Mouse (Mus musculus) midbrain, embryonic 15.5 days (tissue): Measurements from ENCODE around the gene Bscl2. TPM values are rescaled to one million over a fixed set of nuclear protein-coding genes. Genes with fewer than 3 reads are reported as not detected.
"Not testable (repeated sequence)": the region's sequence is repeated elsewhere in the genome, so short reads cannot be mapped to it uniquely, and the experiment has no call there.

ENCODE experiments used
- ATAC-seq: fragments of 200-750 bp; cut with Nextera tagmentation; replicated peaks from 2 replicates; pipeline ENCODE4 v1.8.0; 2017; ENCODE audit warnings: moderate TSS enrichment
- H3K27ac ChIP-seq: fragments of 300-500 bp; sonication (generic); 2 replicates; pipeline ENCODE4 v1.5.1; 2015; ENCODE audit warnings: mild to moderate bottlenecking, inconsistent platforms
- H3K27me3 ChIP-seq: fragments of 300-500 bp; sonication (generic); replicated peaks from 2 replicates; pipeline ENCODE4 v1.6.1; 2015; ENCODE audit warnings: inconsistent platforms
- H3K36me3 ChIP-seq: fragments of 300-500 bp; sonication (generic); replicated peaks from 2 replicates; pipeline ENCODE4 v1.6.1; 2015; ENCODE audit warnings: inconsistent platforms
- H3K4me1 ChIP-seq: fragments of 300-500 bp; sonication (generic); 2 replicates; pipeline ENCODE4 v1.6.1; 2015; ENCODE audit warnings: inconsistent platforms
- H3K4me2 ChIP-seq: fragments of 300-500 bp; sonication (generic); 2 replicates; pipeline ENCODE4 v1.6.1; 2015; ENCODE audit warnings: inconsistent platforms, mild to moderate bottlenecking, moderate library complexity
- H3K4me3 ChIP-seq: fragments of 300-500 bp; sonication (generic); 2 replicates; pipeline ENCODE4 v1.5.1; 2015; ENCODE audit warnings: mild to moderate bottlenecking, inconsistent platforms
- H3K9ac ChIP-seq: fragments of 300-500 bp; sonication (generic); 2 replicates; pipeline ENCODE4 v1.6.1; 2015; ENCODE audit warnings: mild to moderate bottlenecking, inconsistent platforms
- H3K9me3 ChIP-seq: fragments of 300-500 bp; sonication (generic); 2 replicates; pipeline ENCODE4 v1.6.1; 2016; ENCODE audit warnings: inconsistent platforms
- WGBS: fragments of 180-500 bp; shearing (Covaris S2); methylation state at CpG from one replicate; pipeline ENCODE4 v1.1.7; 2015; ENCODE audit warnings: mixed read lengths; 5-methylcytosine and 5-hydroxymethylcytosine counted together
- polyA plus RNA-seq: library from polyadenylated mRNA; unstranded; fragments of >200 nt; fragmentation: Nextera tagmentation; extraction: Ambion mirVana; gene quantifications from 2 replicates; pipeline ENCODE4 v1.2.1, GENCODE M21; 2015

The Bscl2 gene
- polyA plus RNA-seq, 1 experiment from 2014 or later: 100 TPM

GRCm38 (mm10) chr19:8836327-8836726 lies 940 bp upstream of the Bscl2 start:
- ATAC-seq, H3K27me3 ChIP-seq, H3K9me3 ChIP-seq, H3K4me3 ChIP-seq, H3K9ac ChIP-seq: not testable (repeated sequence)
- Histone ChIP-seq H3K36me3 (peaks cover 29% of the 10 kb centered on the region), H3K4me1 (peaks cover 21% of the 10 kb centered on the region), H3K4me2 (peak overlapping the region; percentile 60), H3K27ac (peak overlapping the region; percentile 98; the same call in 1 of the 2 replicates)
- 97% methylated on average over 10 of the region's 10 CpGs for WGBS

GRCm38 (mm10) chr19:8838041-8838730 lies 919 bp downstream of the Bscl2 start:
- H3K4me3 ChIP-seq: peak overlapping the region; percentile 66
- 8% methylated on average over 15 of the region's 15 CpGs for WGBS
- H3K4me2 ChIP-seq: peak overlapping the region; percentile 60
- no peaks in the 10 kb centered on the region for H3K9me3 ChIP-seq
- H3K9ac ChIP-seq: peak overlapping the region; percentile 89
- H3K27ac ChIP-seq: peak overlapping the region; percentile 98
- no peaks in the 10 kb centered on the region for H3K27me3 ChIP-seq
- H3K36me3 ChIP-seq: peaks cover 12% of the 10 kb centered on the region
- 0 out of 2 replicates have a peak, but pooled peaks have one; percentile 11 for ATAC-seq
- H3K4me1 ChIP-seq: peaks cover 28% of the 10 kb centered on the region

GRCm38 (mm10) chr19:8839103-8839907 lies 2.0 kb downstream of the Bscl2 start, which contains the start of gene Gng3:
Gene Gng3 (minus strand): TSS chr19:8839194.
- 26% methylated on average over 11 of the region's 11 CpGs for WGBS
- Histone ChIP-seq H3K4me3 (peak within 1 kb of the TSS; percentile 66), H3K4me1 (peaks cover 28% of the 10 kb centered on the region), H3K4me2 (peak within 1 kb of the TSS; percentile 60), H3K36me3 (peaks cover 4% of the 10 kb centered on the region), H3K9ac (peak within 1 kb of the TSS; percentile 89), H3K27me3 (no peaks in the 10 kb centered on the region), H3K9me3 (no peaks in the 10 kb centered on the region), H3K27ac (peak within 1 kb of the TSS; percentile 98)
- ATAC-seq: peak; percentile 94

DNA sequence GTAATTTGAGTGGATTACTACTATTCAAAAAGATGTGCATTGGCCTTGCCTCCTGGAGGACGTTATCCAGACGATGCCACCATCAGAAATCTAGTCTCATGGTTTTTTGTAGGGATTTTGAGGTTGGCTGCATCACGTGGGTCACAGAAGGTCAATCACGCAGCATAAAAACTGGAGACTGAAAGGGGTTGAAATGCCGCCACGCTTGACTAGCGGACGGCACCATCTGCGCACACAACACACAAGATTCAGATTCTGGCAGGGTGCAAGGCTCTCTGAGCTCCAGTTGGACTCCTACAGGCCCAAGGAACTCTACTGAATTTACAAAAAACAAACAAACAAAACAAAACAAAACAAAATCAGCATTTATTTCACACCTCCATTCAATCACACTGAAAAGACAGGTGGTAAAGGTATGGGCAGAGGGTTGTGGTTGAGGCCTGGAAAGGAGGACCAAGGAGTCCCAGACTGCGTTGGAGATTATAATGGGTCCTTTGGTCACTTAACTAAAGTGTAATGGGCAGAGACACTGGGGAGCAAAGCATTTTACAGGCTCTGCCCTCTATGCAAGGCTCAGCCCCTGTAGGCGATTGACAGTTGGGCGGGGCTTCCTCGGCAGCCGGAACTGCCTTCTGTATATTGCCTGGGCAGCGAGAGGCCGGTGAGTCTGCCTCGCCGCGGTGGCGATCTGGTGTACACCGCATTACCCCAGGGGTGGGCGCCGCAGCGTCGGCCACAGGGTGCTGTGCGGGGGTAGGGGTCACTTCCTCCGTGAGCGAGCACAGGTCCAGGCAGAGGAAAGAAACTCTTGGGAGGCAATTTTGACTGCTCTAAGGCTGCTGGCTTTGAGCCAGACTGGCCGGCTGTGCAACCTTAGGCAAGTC lies 2.9 kb downstream of the Bscl2 start:
- peak overlapping the region; percentile 66 for H3K4me3 ChIP-seq
- peak overlapping the region; percentile 98 for H3K27ac ChIP-seq
- H3K36me3 ChIP-seq: no peaks in the 10 kb centered on the region; the same call in 1 of the 2 replicates
- H3K9me3 ChIP-seq: no peaks in the 10 kb centered on the region
- H3K27me3 ChIP-seq: no peaks in the 10 kb centered on the region
- WGBS: 8% methylated on average over 29 of the region's 29 CpGs
- peak; percentile 34 for ATAC-seq
- H3K4me2 ChIP-seq: peak overlapping the region; percentile 60
- peak overlapping the region; percentile 89 for H3K9ac ChIP-seq
- peaks cover 28% of the 10 kb centered on the region for H3K4me1 ChIP-seq

GRCm38 (mm10) chr19:8841012-8841411 lies 3.7 kb downstream of the Bscl2 start:
- H3K36me3 ChIP-seq: peaks cover 5% of the 10 kb centered on the region
- no peaks in the 10 kb centered on the region for H3K27me3 ChIP-seq
- H3K4me3 ChIP-seq: peak overlapping the region; percentile 66
- H3K27ac ChIP-seq: peak overlapping the region; percentile 98; the same call in 1 of the 2 replicates
- H3K9ac ChIP-seq: peak overlapping the region; percentile 89
- no peak for ATAC-seq
- 90% methylated on average over 7 of the region's 7 CpGs for WGBS
- peaks cover 27% of the 10 kb centered on the region for H3K4me1 ChIP-seq
- no peaks in the 10 kb centered on the region for H3K9me3 ChIP-seq
- H3K4me2 ChIP-seq: peak overlapping the region; percentile 60

DNA sequence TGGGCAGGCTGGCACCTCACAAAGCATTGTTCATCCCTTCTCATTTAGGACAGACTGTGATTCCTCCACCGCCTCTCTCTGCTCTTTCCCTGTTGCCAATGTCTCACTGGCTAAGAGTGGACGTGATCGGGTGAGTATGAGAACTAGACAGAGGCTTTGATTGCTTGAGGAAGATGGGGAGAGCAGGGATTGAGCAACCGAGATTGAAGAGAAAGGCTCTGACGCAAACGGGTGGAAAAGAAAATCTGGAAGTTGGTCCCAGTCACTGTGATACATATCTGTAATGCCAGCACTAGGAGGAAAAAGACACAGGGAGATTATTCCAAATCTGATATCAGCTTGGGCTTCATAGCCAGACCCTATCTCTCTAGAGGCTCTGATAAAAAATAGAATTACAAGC lies 5.7 kb downstream of the Bscl2 start:
- H3K4me1 ChIP-seq: peaks cover 21% of the 10 kb centered on the region
- no peak overlapping the region; the same call in 1 of the 2 replicates for H3K9ac ChIP-seq
- no peak for ATAC-seq
- H3K27me3 ChIP-seq: no peaks in the 10 kb centered on the region
- H3K27ac ChIP-seq: no peak overlapping the region
- no peak overlapping the region for H3K4me3 ChIP-seq
- no peaks in the 10 kb centered on the region for H3K9me3 ChIP-seq
- H3K4me2 ChIP-seq: no peak overlapping the region
- H3K36me3 ChIP-seq: peaks cover 21% of the 10 kb centered on the region
- WGBS: 91% methylated on average over 6 of the region's 6 CpGs

DNA sequence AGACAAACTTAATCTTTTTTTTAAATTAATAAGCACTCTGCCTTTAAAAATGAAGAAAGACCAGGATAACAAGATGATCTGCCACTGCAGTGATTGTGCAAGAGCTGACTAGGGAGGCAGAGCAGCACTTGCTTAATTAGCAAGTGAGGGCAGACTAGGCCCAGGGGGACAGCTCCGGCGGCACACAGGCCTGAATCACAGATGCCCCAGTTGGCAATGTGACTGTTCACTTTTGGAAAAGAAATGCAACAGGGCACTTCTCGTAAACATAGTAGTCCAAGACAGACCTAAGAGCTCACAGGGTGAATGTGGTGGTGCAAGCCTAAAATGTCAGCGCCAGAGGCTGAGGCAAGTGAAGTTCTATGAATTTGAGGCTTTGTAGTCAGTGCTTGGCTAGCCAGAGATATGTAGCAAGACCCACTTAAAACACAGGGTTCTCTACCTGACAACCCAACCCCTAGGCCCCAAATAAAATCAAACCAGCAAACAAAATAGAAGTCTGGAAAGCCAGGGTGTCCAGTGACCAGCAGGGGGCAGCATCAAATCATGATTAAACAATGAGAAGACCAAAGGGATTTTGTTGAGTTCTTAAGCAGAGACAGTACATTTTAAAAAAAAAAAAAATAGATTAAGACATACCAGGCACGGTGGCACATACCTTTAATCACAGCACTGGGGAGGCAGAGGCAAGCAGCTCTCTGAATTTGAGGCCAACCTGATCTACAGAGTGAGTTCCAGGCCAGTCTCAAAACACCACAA lies 7.3 kb downstream of the Bscl2 start:
- H3K4me2 ChIP-seq: no peak overlapping the region
- WGBS: 54% methylated on average over 5 of the region's 5 CpGs
- H3K36me3 ChIP-seq: peaks cover 28% of the 10 kb centered on the region
- no peaks in the 10 kb centered on the region for H3K27me3 ChIP-seq
- no peak overlapping the region for H3K9ac ChIP-seq
- no peaks in the 10 kb centered on the region for H3K9me3 ChIP-seq
- H3K27ac ChIP-seq: no peak overlapping the region
- no peak overlapping the region for H3K4me3 ChIP-seq
- no peak for ATAC-seq
- H3K4me1 ChIP-seq: peaks cover 21% of the 10 kb centered on the region

DNA sequence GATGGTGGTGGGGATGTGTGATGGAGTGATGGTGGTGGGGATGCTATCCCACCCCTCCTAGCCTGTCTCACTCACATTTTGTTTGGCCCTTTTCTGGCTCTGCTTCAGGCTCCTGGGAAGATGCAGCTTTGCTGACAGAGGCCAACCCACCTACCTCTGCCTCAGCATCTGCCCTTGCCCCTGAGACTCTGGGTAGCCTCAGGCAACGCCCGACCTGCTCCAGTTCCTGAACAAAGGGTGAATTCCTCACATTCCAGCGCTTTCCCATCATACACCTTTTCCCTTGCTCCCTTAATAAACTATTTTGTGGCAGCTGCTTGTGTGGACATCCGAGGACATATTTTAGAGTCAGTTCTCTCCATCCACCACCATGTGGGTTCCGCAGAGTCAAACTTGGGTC lies 11.1 kb downstream of the Bscl2 start:
- no peak overlapping the region for H3K4me3 ChIP-seq
- no peak for ATAC-seq
- no peak overlapping the region for H3K4me2 ChIP-seq
- no peaks in the 10 kb centered on the region for H3K9me3 ChIP-seq
- no peaks in the 10 kb centered on the region for H3K27me3 ChIP-seq
- H3K4me1 ChIP-seq: no peaks in the 10 kb centered on the region
- 87% methylated on average over 5 of the region's 5 CpGs for WGBS
- no peak overlapping the region for H3K9ac ChIP-seq
- H3K36me3 ChIP-seq: peaks cover 28% of the 10 kb centered on the region
- no peak overlapping the region for H3K27ac ChIP-seq

DNA sequence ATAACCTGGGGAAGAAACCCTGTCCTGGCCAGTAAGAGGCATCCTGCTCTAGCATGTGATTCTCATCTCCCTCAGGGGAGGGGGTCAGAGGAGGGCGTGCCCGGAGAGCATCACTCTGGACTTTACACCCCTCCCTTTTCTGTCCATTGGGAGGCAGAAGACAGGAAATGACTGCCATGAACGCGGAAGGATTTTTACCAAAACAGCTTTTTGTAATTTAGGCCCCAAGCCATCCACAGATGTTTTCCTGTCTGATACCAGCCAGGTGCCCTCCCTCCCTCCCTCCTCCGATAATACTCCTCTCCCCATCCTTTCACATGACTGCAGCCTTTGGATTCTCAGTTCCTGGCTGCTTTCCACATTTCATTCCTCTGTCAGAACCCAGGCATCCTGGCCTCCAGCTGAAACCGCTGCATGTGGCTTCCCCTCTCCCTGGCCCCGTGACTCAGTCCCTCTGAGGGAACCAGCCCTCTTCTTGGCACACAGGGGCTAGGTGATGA lies 13.2 kb downstream of the Bscl2 start, which contains the start of gene Lrrn4cl:
Lrrn4cl (plus strand) TSS at position 367 of the 500 bp plus-strand sequence.
- Histone ChIP-seq H3K9ac (no peak within 1 kb of the TSS), H3K4me1 (no peaks in the 10 kb centered on the region), H3K9me3 (no peaks in the 10 kb centered on the region), H3K27me3 (no peaks in the 10 kb centered on the region), H3K27ac (no peak within 1 kb of the TSS), H3K4me2 (no peak within 1 kb of the TSS), H3K36me3 (peaks cover 28% of the 10 kb centered on the region), H3K4me3 (no peak within 1 kb of the TSS)
- 47% methylated on average over 7 of the region's 7 CpGs for WGBS
- 0 out of 2 replicates have a peak, but pooled peaks have one; percentile 41 for ATAC-seq

GRCm38 (mm10) chr19:8851639-8852038 lies 14.4 kb downstream of the Bscl2 start:
- H3K4me1 ChIP-seq: no peaks in the 10 kb centered on the region
- H3K9ac ChIP-seq: no peak overlapping the region
- no peaks in the 10 kb centered on the region for H3K9me3 ChIP-seq
- WGBS: 56% methylated on average over 7 of the region's 7 CpGs
- peaks cover 16% of the 10 kb centered on the region for H3K36me3 ChIP-seq
- no peak overlapping the region for H3K4me2 ChIP-seq
- no peak for ATAC-seq
- H3K27me3 ChIP-seq: no peaks in the 10 kb centered on the region
- no peak overlapping the region for H3K4me3 ChIP-seq
- no peak overlapping the region for H3K27ac ChIP-seq
